Mouse (Mus musculus) stomach, postnatal 0 days (tissue): ENCODE data around the gene Cdc34.

ENCODE experiments used
- CTCF ChIP-seq: IDR thresholded peaks from 2 replicates; pipeline ENCODE4 v1.5.1; 2016; ENCODE audit warnings: antibody characterized with exemption, low read depth, mild to moderate bottlenecking, moderate library complexity
- EP300 ChIP-seq: optimal IDR thresholded peaks from 2 replicates; pipeline ENCODE3; 2016; ENCODE audit warnings: antibody characterized with exemption

DNA sequence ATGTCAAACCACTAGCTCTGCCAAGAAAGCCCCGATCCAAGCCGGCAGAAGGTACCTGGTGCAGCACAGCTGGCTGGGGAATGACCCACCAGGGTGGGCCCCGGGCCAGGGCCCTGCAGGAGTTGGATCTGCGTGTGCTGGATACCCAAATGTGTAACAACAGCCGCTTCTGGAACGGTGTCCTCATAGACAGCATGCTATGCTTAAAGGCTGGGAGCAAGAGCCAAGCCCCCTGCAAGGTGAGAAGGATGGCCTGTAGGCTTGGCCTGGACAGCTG, 12.3 kb downstream of the Cdc34 start:
- TF ChIP-seq CTCF (no peak), EP300 (no peak)
